Mouse (Mus musculus) olfactory bulb, adult 2 months (tissue): ENCODE data around the gene Olfr1107.

Experiments
- CTCF ChIP-seq: fragments of 200-500 bp; IDR thresholded peaks from 2 replicates; pipeline ENCODE4 v1.5.1; 2012; ENCODE audit warnings: low read depth, mild to moderate bottlenecking, low read length, moderate library complexity; ENCODE audit not compliant: insufficient read depth
- POLR2A ChIP-seq: fragments of 200-500 bp; IDR thresholded peaks from 2 replicates; pipeline ENCODE4 v1.6.1; 2012; ENCODE audit warnings: mild to moderate bottlenecking, low read depth, low read length, moderate library complexity; ENCODE audit not compliant: insufficient read depth

DNA sequence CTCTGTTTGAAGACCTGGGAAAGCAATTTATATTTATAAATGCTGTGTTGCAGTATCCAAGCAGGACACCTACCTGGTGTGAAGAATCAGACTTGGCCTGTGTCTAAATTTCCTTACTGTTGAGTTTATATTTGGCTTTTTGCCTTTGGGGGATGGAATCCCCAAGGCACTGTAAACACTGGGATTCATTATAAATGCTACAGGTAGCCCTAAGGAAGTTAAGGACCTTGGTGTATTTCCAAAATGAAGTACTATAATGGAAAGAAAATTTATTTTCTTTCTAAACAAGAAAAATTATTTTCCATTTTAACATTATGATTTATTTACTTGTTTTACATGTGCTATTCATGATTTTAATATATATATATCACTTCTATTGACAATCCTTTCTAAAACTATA lies 39.2 kb downstream of the Olfr1107 start, which contains the start of gene Olfr1105:
- TF ChIP-seq CTCF (no peak), POLR2A (no peak)
